Mouse (Mus musculus): ENCODE data around the gene Myzap. TPM values are rescaled to one million over a fixed set of nuclear protein-coding genes. Genes with fewer than 3 reads are reported as not detected.

Myzap gene
- polyA plus RNA-seq, 1 experiment from 2014 or later: 3.7 TPM

GRCm38 (mm10) chr9:71568323-71568942 lies 23.7 kb downstream of the Myzap start:
- H3K4me1 ChIP-seq (replicated peaks): peaks cover 5% of the 10 kb centered on the region; the same call in 1 of the 2 replicates
- no peak overlapping the region for H3K27ac ChIP-seq
- H3K9me3 ChIP-seq: no peaks in the 10 kb centered on the region
- H3K9ac ChIP-seq: no peak overlapping the region
- H3K27me3 ChIP-seq: 0 out of 2 replicates have a peak, but pooled peaks cover 3% of the 10 kb centered on the region
- H3K4me3 ChIP-seq: no peak overlapping the region
- H3K4me2 ChIP-seq: no peak overlapping the region
- 42% methylated on average over 5 of the region's 5 CpGs for WGBS
- no peaks in the 10 kb centered on the region for H3K36me3 ChIP-seq
- no peak for ATAC-seq (ENCODE audit: low FRiP score)

DNA sequence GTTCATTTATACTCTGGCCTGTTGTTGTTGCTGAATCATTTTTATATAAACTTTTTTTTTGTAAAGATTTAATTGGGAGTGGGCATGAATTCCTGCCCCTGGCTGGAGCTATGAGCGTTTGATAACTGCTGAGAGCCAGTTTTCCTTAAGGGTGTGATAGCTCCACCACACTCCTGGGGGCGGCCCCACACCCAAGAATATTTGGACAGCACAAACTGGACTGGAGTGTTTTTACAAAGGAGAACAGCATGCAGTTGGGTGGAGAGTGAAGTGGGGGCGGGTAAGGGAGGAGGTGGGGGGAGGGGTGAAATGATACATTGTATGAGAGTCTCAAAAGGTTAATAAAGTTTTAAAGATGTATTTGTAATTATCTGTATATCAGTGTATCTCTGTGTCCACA lies 24.8 kb downstream of the Myzap start:
- ATAC-seq (ENCODE audit: low FRiP score): no peak

DNA sequence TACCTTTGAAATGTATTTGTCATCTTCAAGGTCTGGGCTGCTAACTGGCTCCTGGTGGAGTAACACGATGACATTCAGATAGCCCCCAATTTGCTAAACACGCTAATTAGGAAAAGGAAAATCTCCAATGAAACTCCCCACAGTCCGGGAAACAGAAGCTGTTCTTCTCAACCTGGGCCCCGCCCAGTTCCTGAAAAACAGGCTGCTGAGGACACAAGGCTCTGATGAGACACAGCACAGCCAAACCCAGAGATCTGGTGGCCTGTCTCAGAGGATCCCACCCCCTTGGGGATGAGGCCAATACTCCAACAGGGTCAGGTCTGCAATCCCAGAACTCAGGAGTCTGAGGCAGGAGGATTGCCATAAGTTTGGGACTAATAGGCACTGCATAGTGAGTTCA lies 25.4 kb downstream of the Myzap start:
- H3K4me1 ChIP-seq (replicated peaks): peaks cover 5% of the 10 kb centered on the region; the same call in 1 of the 2 replicates
- no peaks in the 10 kb centered on the region for H3K9me3 ChIP-seq
- no peak overlapping the region for H3K4me2 ChIP-seq
- H3K27ac ChIP-seq: no peak overlapping the region
- H3K36me3 ChIP-seq: no peaks in the 10 kb centered on the region
- no peak overlapping the region for H3K9ac ChIP-seq
- WGBS: 67% methylated on average over 4 of the region's 4 CpGs
- H3K4me3 ChIP-seq: no peak overlapping the region
- no peak for ATAC-seq (ENCODE audit: low FRiP score)
- no peaks in the 10 kb centered on the region for H3K27me3 ChIP-seq

More for the DNA sequence above, 24.8 kb downstream of the Myzap start:
- H3K9ac ChIP-seq: no peak overlapping the region
- peaks cover 5% of the 10 kb centered on the region; the same call in 1 of the 2 replicates for H3K4me1 ChIP-seq (replicated peaks)
- no peak overlapping the region for H3K4me2 ChIP-seq
- WGBS: 67% methylated on average over 3 of the region's 3 CpGs
- H3K9me3 ChIP-seq: no peaks in the 10 kb centered on the region
- no peak overlapping the region for H3K4me3 ChIP-seq
- H3K36me3 ChIP-seq: no peaks in the 10 kb centered on the region
- H3K27me3 ChIP-seq: no peaks in the 10 kb centered on the region
- no peak overlapping the region for H3K27ac ChIP-seq

DNA sequence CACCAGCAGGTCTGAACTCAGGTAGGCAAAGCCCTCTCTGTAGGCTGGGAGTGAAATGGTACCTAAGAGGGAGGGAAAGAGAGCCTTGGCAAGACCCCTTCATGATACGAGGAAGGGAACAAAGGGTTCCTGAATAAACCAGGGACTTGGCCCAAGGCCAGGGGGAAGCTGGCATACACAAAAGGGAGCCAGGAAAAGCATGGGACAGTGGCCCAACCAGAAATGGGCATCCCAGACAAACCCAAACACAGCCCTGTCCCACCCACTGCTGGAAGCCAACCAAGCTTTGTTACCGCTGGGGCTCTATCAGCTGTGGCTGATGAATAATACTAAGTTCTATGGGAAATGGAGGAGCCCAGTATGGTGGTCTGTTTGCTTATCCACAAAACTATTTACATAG lies 34.4 kb downstream of the Myzap start:
- 41% methylated on average over 2 of the region's 2 CpGs for WGBS
- no peak for ATAC-seq (ENCODE audit: low FRiP score)
- no peak overlapping the region for H3K9ac ChIP-seq

DNA sequence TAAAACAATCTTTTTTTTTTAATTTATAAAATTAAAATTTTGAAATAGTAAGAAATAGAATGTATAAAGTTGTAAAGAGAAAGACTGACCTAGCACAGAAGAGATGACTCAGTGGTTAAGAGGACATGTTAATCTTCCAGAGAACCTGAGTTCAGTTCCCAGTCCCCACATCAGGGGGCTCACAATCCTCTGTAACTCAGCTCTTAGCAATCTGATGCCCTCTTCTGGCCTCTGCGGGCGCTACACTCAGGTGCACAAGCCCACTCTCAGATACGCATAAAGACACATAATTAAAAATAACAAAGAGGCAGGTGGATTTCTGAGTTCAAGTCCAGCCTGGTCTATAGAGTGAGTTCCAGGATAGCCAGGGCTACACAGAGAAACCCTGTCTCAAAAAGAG lies 38.2 kb downstream of the Myzap start:
- no peaks in the 10 kb centered on the region for H3K9me3 ChIP-seq
- H3K27me3 ChIP-seq: no peaks in the 10 kb centered on the region
- no peak overlapping the region for H3K4me2 ChIP-seq
- no peak overlapping the region for H3K27ac ChIP-seq
- H3K9ac ChIP-seq: no peak overlapping the region
- WGBS: 99% methylated on average over 3 of the region's 3 CpGs
- no peaks in the 10 kb centered on the region for H3K36me3 ChIP-seq
- H3K4me1 ChIP-seq (replicated peaks): peaks cover 6% of the 10 kb centered on the region; the same call in 1 of the 2 replicates
- no peak overlapping the region for H3K4me3 ChIP-seq
- no peak for ATAC-seq (ENCODE audit: low FRiP score)

More for the DNA sequence above, 34.4 kb downstream of the Myzap start:
- no peaks in the 10 kb centered on the region for H3K36me3 ChIP-seq
- no peaks in the 10 kb centered on the region for H3K9me3 ChIP-seq
- H3K27me3 ChIP-seq: no peaks in the 10 kb centered on the region
- no peak overlapping the region for H3K4me2 ChIP-seq
- peaks cover 6% of the 10 kb centered on the region; the same call in 1 of the 2 replicates for H3K4me1 ChIP-seq (replicated peaks)
- no peak overlapping the region for H3K4me3 ChIP-seq
- no peak overlapping the region for H3K27ac ChIP-seq

DNA sequence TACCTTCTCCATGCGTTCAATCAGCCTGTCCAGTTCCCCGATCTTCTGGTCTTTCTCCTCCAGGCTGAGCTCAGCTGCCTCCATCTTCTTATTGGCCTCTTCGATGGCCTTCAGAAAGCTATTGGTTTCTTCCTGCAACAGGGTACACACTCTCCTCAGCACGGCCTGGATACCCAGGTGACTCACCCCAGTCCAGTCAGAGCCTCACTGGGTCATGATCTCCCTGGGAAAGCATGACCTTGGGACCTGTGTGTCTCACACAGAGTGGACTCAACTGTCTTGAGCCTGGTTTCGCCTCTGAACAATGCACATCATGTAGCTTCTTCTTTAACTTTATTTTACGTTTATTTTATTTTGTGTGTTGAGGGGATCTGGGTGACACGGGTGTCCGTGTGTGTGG lies 42.0 kb downstream of the Myzap start:
- 94% methylated on average over 8 of the region's 8 CpGs for WGBS
- no peak overlapping the region for H3K9ac ChIP-seq
- H3K9me3 ChIP-seq: no peaks in the 10 kb centered on the region
- no peak for ATAC-seq (ENCODE audit: low FRiP score)
- no peak overlapping the region for H3K27ac ChIP-seq
- H3K36me3 ChIP-seq: no peaks in the 10 kb centered on the region
- no peaks in the 10 kb centered on the region; the same call in 1 of the 2 replicates for H3K27me3 ChIP-seq
- H3K4me3 ChIP-seq: no peak overlapping the region
- no peaks in the 10 kb centered on the region for H3K4me1 ChIP-seq (replicated peaks)
- no peak overlapping the region for H3K4me2 ChIP-seq

- Histone ChIP-seq H3K36me3 (no peaks in the 10 kb centered on the region), H3K9me3 (no peaks in the 10 kb centered on the region), H3K4me1 (replicated peaks) (peaks cover 3% of the 10 kb centered on the region), H3K4me3 (no peak overlapping the region), H3K4me2 (no peak overlapping the region), H3K27ac (no peak overlapping the region), H3K27me3 (peaks cover 5% of the 10 kb centered on the region; the same call in 1 of the 2 replicates), H3K9ac (no peak overlapping the region)
- WGBS: 73% methylated on average over 10 of the region's 10 CpGs
- no peak for ATAC-seq (ENCODE audit: low FRiP score)
Observed at GRCm38 (mm10) chr9:71547704-71548275, 44.4 kb downstream of the Myzap start.

DNA sequence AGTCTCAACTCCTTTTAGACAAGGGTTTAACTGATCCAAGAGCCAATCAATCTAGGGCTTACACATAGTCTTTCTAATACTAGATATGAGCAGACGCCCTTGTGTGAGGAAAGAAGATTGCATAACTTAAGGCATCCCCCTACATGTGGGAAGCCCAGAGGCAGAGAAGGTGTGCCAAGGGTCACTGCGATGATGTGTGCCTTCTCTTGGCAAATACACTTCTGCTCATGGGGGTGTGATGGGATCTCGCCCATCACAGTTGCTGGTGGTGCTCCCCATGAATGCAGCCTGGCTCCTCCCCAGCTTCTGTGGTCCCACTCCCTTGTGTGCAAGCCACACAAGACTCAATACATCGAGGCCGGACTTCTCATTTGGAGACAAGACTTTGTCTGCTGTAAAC lies 47.3 kb downstream of the Myzap start:
- Histone ChIP-seq H3K9me3 (no peaks in the 10 kb centered on the region), H3K9ac (no peak overlapping the region), H3K36me3 (no peaks in the 10 kb centered on the region), H3K4me1 (replicated peaks) (peaks cover 3% of the 10 kb centered on the region), H3K4me2 (no peak overlapping the region), H3K27me3 (peaks cover 5% of the 10 kb centered on the region; the same call in 1 of the 2 replicates), H3K27ac (no peak overlapping the region), H3K4me3 (no peak overlapping the region)
- 89% methylated on average over 5 of the region's 5 CpGs for WGBS
- no peak for ATAC-seq (ENCODE audit: low FRiP score)

DNA sequence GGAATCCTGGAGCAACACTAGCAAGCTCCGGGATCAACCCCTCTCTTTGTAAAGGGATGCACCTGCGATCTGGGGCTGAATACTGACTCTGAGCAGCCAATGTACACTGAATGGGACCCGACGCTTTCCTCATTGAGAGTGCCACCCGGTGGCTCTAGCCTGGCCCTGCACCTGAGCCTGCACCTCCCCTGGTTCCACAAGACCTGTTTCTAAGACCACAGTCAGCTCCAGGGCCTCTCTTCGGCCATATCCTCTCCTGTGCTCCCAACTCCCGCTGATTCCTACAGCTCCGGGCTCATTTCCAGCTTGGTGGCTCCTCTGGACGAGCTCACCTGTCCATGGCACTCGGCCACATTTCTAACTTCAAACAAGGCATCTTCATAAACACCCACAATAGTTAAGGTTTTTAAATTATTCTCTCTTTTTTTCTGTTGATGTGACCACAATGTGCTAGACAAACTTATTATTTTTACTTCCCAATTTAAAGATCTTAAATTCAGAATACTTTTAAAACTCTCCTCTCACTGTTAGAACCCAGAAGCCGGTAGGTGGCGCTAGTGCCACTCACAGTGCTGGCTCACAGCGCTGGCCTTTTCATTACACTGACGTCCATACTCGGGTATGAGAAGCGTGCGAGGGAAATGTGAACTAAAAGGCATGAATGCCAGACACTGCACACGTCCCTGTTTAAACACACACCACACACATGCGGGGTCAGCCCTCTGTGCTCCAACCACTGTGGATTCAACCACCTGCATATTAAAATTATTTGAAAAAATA lies 48.5 kb downstream of the Myzap start:
- WGBS: 17% methylated on average over 19 of the region's 19 CpGs
- no peak overlapping the region for H3K27ac ChIP-seq
- peaks cover 5% of the 10 kb centered on the region; the same call in 1 of the 2 replicates for H3K27me3 ChIP-seq
- H3K9ac ChIP-seq: no peak overlapping the region
- H3K4me2 ChIP-seq: 0 out of 2 replicates have a peak overlapping the region, but pooled peaks have one; percentile 19
- H3K4me1 ChIP-seq (replicated peaks): peaks cover 3% of the 10 kb centered on the region
- no peaks in the 10 kb centered on the region for H3K36me3 ChIP-seq
- no peak overlapping the region for H3K4me3 ChIP-seq
- H3K9me3 ChIP-seq: no peaks in the 10 kb centered on the region
- peak; percentile 90 for ATAC-seq (ENCODE audit: low FRiP score)

DNA sequence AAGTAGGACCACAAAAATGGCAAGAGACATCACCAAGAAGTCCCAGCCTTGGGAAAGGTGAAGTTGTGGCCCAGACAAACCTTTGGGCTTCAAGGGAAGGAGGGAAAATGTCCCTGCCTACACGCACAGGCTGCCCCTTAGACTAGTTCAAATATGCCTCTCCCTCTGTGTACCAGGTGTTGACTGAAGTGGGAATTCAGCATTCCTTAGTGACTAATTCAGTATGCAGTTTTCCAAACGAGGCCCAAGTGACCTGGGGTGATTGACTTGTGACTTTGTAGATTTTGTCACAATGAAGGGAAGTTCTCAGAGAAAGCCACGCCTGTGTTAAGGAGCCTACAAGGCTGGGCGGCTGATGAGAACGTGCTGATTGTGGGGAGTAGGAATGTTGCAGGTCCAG lies 49.9 kb downstream of the Myzap start:
- ATAC-seq (ENCODE audit: low FRiP score): no peak
- H3K4me3 ChIP-seq: no peak overlapping the region
- H3K4me2 ChIP-seq: no peak overlapping the region
- no peak overlapping the region for H3K9ac ChIP-seq
- no peak overlapping the region for H3K27ac ChIP-seq
- H3K27me3 ChIP-seq: peaks cover 5% of the 10 kb centered on the region; the same call in 1 of the 2 replicates
- H3K4me1 ChIP-seq (replicated peaks): peaks cover 3% of the 10 kb centered on the region
- WGBS: 78% methylated on average over 5 of the region's 5 CpGs
- H3K36me3 ChIP-seq: no peaks in the 10 kb centered on the region
- H3K9me3 ChIP-seq: no peaks in the 10 kb centered on the region

- Histone ChIP-seq H3K4me2 (no peak overlapping the region), H3K36me3 (no peaks in the 10 kb centered on the region), H3K4me3 (no peak overlapping the region), H3K9me3 (no peaks in the 10 kb centered on the region), H3K27me3 (peaks cover 5% of the 10 kb centered on the region; the same call in 1 of the 2 replicates), H3K4me1 (replicated peaks) (peaks cover 3% of the 10 kb centered on the region), H3K27ac (no peak overlapping the region), H3K9ac (no peak overlapping the region)
- ATAC-seq (ENCODE audit: low FRiP score): no peak
- 81% methylated on average over 3 of the region's 3 CpGs for WGBS
Observed at GRCm38 (mm10) chr9:71540739-71541138, 51.4 kb downstream of the Myzap start.

- Histone ChIP-seq H3K9me3 (no peaks in the 10 kb centered on the region), H3K4me1 (replicated peaks) (no peaks in the 10 kb centered on the region), H3K4me2 (no peak overlapping the region), H3K27ac (no peak overlapping the region), H3K4me3 (no peak overlapping the region), H3K27me3 (no peaks in the 10 kb centered on the region), H3K9ac (no peak overlapping the region), H3K36me3 (no peaks in the 10 kb centered on the region)
- no peak for ATAC-seq (ENCODE audit: low FRiP score)
- WGBS: 94% methylated on average over 5 of the region's 5 CpGs
Observed at GRCm38 (mm10) chr9:71535730-71536129, 56.4 kb downstream of the Myzap start.
